Mouse (Mus musculus): ENCODE measurements around the gene Prph. TPM values are rescaled to one million over a fixed set of nuclear protein-coding genes. Genes with fewer than 3 reads are reported as not detected.
"Not testable (repeated sequence)": the region's sequence is repeated elsewhere in the genome, so short reads cannot be mapped to it uniquely, and the experiment has no call there.

Prph gene
- total RNA-seq, 2 experiments from 2014 or later = 0.44 to 0.86 TPM

GRCm38 (mm10) chr15:99032041-99032725, 22.8 kb upstream of the Prph start:
- no peak for DNase-seq
- intact Hi-C loops (cut with DNase I) = no loop called here

GRCm38 (mm10) chr15:99032726-99033250, 22.2 kb upstream of the Prph start:
- DNase-seq = no peak
- intact Hi-C loops (cut with DNase I) = no loop called here

GRCm38 (mm10) chr15:99033498-99034270, 21.3 kb upstream of the Prph start:
- intact Hi-C loops (cut with DNase I) = no loop called here
- no peak for DNase-seq

- no peak for DNase-seq
- intact Hi-C loops (cut with DNase I) = no loop called here
Observed at GRCm38 (mm10) chr15:99035431-99035830, 19.5 kb upstream of the Prph start.

- intact Hi-C loops (cut with DNase I) = no loop called here
- peak in 1 of 2 experiments; percentile 37 for DNase-seq
Observed at GRCm38 (mm10) chr15:99036249-99036905, 18.6 kb upstream of the Prph start.

- intact Hi-C loops (cut with DNase I) = no loop called here
- DNase-seq = no peak
Observed at GRCm38 (mm10) chr15:99038025-99038424, 16.9 kb upstream of the Prph start.

GRCm38 (mm10) chr15:99038797-99039196, 16.2 kb upstream of the Prph start:
- intact Hi-C loops (cut with DNase I) = no loop called here
- DNase-seq = no peak

GRCm38 (mm10) chr15:99039306-99039705, 15.7 kb upstream of the Prph start:
- intact Hi-C loops (cut with DNase I) = no loop called here
- DNase-seq = no peak

- intact Hi-C loops (cut with DNase I) = no loop called here
- no peak for DNase-seq
Observed at GRCm38 (mm10) chr15:99039996-99040919, 14.7 kb upstream of the Prph start.

- intact Hi-C loops (cut with DNase I) = no loop called here
- DNase-seq = no peak
Observed at GRCm38 (mm10) chr15:99040920-99041856, 13.8 kb upstream of the Prph start.

- intact Hi-C loops (cut with DNase I) = no loop called here
- no peak for DNase-seq
Observed at GRCm38 (mm10) chr15:99042334-99042733, 12.6 kb upstream of the Prph start.

- intact Hi-C loops (cut with DNase I) = no loop called here
- peak in 1 of 2 experiments; percentile 32 for DNase-seq
Observed at GRCm38 (mm10) chr15:99044854-99045253, 10.1 kb upstream of the Prph start.

- DNase-seq; intact Hi-C loops (cut with DNase I): not testable (repeated sequence)
Observed at GRCm38 (mm10) chr15:99045734-99046133, 9.2 kb upstream of the Prph start.

GRCm38 (mm10) chr15:99049473-99050253, 5.3 kb upstream of the Prph start:
- peak in 1 of 2 experiments; percentile 51 for DNase-seq
- intact Hi-C loops (cut with DNase I) = loop anchor here (5.0 kb wide), 2 partner anchors 38 to 148 kb away; partner anchors contain the start of gene C1ql4

GRCm38 (mm10) chr15:99053373-99053772, 1.6 kb upstream of the Prph start:
- intact Hi-C loops (cut with DNase I) = loop anchor here (5.0 kb wide), 2 partner anchors 34 to 144 kb away; partner anchors contain the start of gene C1ql4
- DNase-seq = peak in 1 of 2 experiments; percentile 51

GRCm38 (mm10) chr15:99055511-99055961, 562 bp downstream of the Prph start:
- intact Hi-C loops (cut with DNase I) = no loop called here
- DNase-seq = peak; percentile 45 to 54

GRCm38 (mm10) chr15:99056332-99056731, 1.4 kb downstream of the Prph start:
- intact Hi-C loops (cut with DNase I) = no loop called here
- peak in 1 of 2 experiments; percentile 46 for DNase-seq

Measured in heart, postnatal 14 days (tissue).